15 mouse cellular contexts compared by ENCODE assay signal in genomic region chr4:94017702-94018101, GRCm38 (mm10).
DNase-seq lines count a peak whose midpoint lies in the region; ATAC-seq lines count a peak whose summit lies in the region.
"Had no signal": no experiment of that assay in that cellular context is flagged by ENCODE, and none has a peak within 500 bp of the region (broad histone marks: within the 10 kb centered on the region; RNA-seq: fewer than 3 reads in every experiment).

No protein-coding gene starts in this region.

- H3K36me3 ChIP-seq in heart, embryonic 11.5 days (ENCODE audit: control insufficient read depth, insufficient read depth, low read length): no peaks in the 10 kb centered on the region
- no peaks in the 10 kb centered on the region for H3K36me3 ChIP-seq in kidney, embryonic 16.5 days (ENCODE audit: insufficient read depth, low read length)
- H3K36me3 ChIP-seq: embryonic facial prominence, embryonic 10.5 days; hindbrain, embryonic 12.5 days; liver, embryonic 12.5 days; midbrain, embryonic 10.5 days had no signal

- 65% methylated on average over 3 of the region's 3 CpGs for WGBS in heart, embryonic 11.5 days (ENCODE audit: insufficient replicate concordance)
- 81% methylated on average over 3 of the region's 3 CpGs for WGBS in kidney, embryonic 16.5 days

- no peaks in the 10 kb centered on the region for H3K27me3 ChIP-seq in heart, embryonic 11.5 days (ENCODE audit: control insufficient read depth, insufficient read depth, low read length)
- no peaks in the 10 kb centered on the region for H3K27me3 ChIP-seq in kidney, embryonic 16.5 days (ENCODE audit: insufficient read depth, low read length)
- H3K27me3 ChIP-seq: hindbrain, embryonic 12.5 days; liver, embryonic 12.5 days; Patski had no signal

- H3K4me3 ChIP-seq in heart, embryonic 11.5 days (ENCODE audit: low read depth, low read length): no peak overlapping the region
- H3K4me3 ChIP-seq in kidney, embryonic 16.5 days (ENCODE audit: low read length): no peak overlapping the region
- H3K4me3 ChIP-seq: embryonic facial prominence, embryonic 10.5 days; hindbrain, embryonic 12.5 days; liver, embryonic 12.5 days; midbrain, embryonic 10.5 days had no signal

- H3K27ac ChIP-seq in heart, embryonic 11.5 days (ENCODE audit: low read depth, low read length): no peak overlapping the region
- H3K27ac ChIP-seq in kidney, embryonic 16.5 days (ENCODE audit: low read length): no peak overlapping the region
- H3K27ac ChIP-seq: embryonic facial prominence, embryonic 10.5 days; hindbrain, embryonic 12.5 days; liver, embryonic 12.5 days; midbrain, embryonic 10.5 days had no signal

- no peaks in the 10 kb centered on the region for H3K4me1 ChIP-seq in heart, embryonic 11.5 days (ENCODE audit: control insufficient read depth, insufficient read depth, low read length)
- no peaks in the 10 kb centered on the region for H3K4me1 ChIP-seq in kidney, embryonic 16.5 days (ENCODE audit: insufficient read depth, low read length)
- H3K4me1 ChIP-seq: embryonic facial prominence, embryonic 10.5 days; hindbrain, embryonic 12.5 days; liver, embryonic 12.5 days; midbrain, embryonic 10.5 days had no signal

- no peak overlapping the region for H3K9ac ChIP-seq in heart, embryonic 11.5 days (ENCODE audit: low read depth, low read length)
- no peak overlapping the region for H3K9ac ChIP-seq in kidney, embryonic 16.5 days (replicated peaks; ENCODE audit: low read length)
- H3K9ac ChIP-seq: hindbrain, embryonic 12.5 days; liver, embryonic 12.5 days had no signal

- ATAC-seq in common myeloid progenitor, adult 5-6 weeks (replicated peaks; ENCODE audit: low read depth, poor library complexity, severe bottlenecking): peak; percentile 68; the same call in 1 of the 2 replicates
- no peak for ATAC-seq in heart, embryonic 11.5 days (replicated peaks; ENCODE audit: insufficient number of reproducible peaks, low FRiP score, low TSS enrichment)
- ATAC-seq in kidney, embryonic 16.5 days (ENCODE audit: low FRiP score, low TSS enrichment): no peak
- ATAC-seq: liver, embryonic 12.5 days; Patski had no signal

- H3K4me2 ChIP-seq in heart, embryonic 11.5 days: no peak overlapping the region
- H3K4me2 ChIP-seq in kidney, embryonic 16.5 days (replicated peaks; ENCODE audit: low read depth, low read length): no peak overlapping the region
- H3K4me2 ChIP-seq: hindbrain, embryonic 12.5 days; liver, embryonic 12.5 days had no signal

- DNase-seq in frontal cortex, postnatal 25 days (ENCODE audit: low spot score in 2 of 2): peak; percentile 13 to 23
- DNase-seq in layer of hippocampus, postnatal 36 days: peak; percentile 36 to 44
- DNase-seq in right cerebral cortex, postnatal 10 days (ENCODE audit: low spot score in 2 of 2): peak; percentile 44 to 61
- DNase-seq in urinary bladder, adult 2 months (ENCODE audit: low spot score): no peak
- DNase-seq: cerebellum, adult 9-11 months; kidney, adult 18-20 months; thymus, postnatal 25 days had no signal

- no peaks in the 10 kb centered on the region for H3K9me3 ChIP-seq in heart, embryonic 11.5 days (replicated peaks; ENCODE audit: control insufficient read depth, low read length)
- H3K9me3 ChIP-seq in kidney, embryonic 16.5 days (ENCODE audit: low read length): no peaks in the 10 kb centered on the region
- H3K9me3 ChIP-seq: embryonic facial prominence, embryonic 10.5 days; hindbrain, embryonic 12.5 days; liver, embryonic 12.5 days; midbrain, embryonic 10.5 days had no signal
